Mouse (Mus musculus): ENCODE measurements around the gene Ccdc144b. TPM values are rescaled to one million over a fixed set of nuclear protein-coding genes. Genes with fewer than 3 reads are reported as not detected.

Gene Ccdc144b
- polyA plus RNA-seq, 1 experiment from 2014 or later, result not detected

DNA sequence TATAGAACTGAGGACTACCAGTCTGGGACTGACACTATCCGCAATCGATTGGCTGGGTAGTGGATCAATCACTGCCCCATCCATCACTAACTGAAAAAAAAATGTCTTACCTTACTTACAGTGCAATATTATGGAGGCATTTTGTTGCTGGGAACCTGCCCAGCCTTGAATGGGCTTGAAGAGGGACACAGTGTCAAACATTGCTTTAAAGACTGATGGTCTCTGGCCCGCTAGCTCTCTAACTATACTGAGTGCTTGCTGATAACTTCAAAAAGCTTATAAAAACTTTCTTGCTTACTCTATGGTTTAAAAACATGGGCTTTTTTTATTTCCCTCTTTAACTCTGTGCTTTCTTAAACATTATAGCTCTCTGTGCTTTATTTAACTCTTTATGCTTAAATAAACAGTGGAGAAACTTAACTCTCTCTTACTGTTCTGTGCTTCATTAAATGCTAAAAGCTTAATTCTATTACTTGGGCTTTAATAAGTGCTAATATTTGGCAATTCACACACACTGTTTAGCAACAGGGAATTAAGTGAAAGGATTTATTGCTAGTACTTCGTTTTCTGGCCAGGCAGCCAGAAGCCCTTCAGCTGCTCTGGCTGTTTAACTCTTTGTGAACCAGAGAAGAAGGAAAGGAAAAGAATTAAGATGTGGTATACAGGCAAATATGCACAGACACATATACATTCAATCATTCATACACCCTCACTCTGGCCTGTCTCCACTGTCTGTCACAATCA is 44.8 kb downstream of the Ccdc144b start:
- no peak for ATAC-seq (ENCODE audit: low FRiP score, low TSS enrichment)
- Histone ChIP-seq H3K27me3 (ENCODE audit: control insufficient read depth, insufficient read depth, low read length) (no peaks in the 10 kb centered on the region), H3K4me3 (ENCODE audit: low read length) (no peak overlapping the region), H3K9me3 (ENCODE audit: control insufficient read depth, low read length) (no peaks in the 10 kb centered on the region), H3K4me2 (replicated peaks; ENCODE audit: low read depth, low read length) (no peak overlapping the region), H3K9ac (ENCODE audit: low read depth, low read length) (no peak overlapping the region), H3K4me1 (ENCODE audit: control insufficient read depth, insufficient read depth, low read length) (no peaks in the 10 kb centered on the region), H3K36me3 (ENCODE audit: control insufficient read depth, insufficient read depth, low read length) (no peaks in the 10 kb centered on the region), H3K27ac (ENCODE audit: low read depth, low read length) (no peak overlapping the region)
- 56% methylated on average over 4 of the region's 4 CpGs for WGBS

DNA sequence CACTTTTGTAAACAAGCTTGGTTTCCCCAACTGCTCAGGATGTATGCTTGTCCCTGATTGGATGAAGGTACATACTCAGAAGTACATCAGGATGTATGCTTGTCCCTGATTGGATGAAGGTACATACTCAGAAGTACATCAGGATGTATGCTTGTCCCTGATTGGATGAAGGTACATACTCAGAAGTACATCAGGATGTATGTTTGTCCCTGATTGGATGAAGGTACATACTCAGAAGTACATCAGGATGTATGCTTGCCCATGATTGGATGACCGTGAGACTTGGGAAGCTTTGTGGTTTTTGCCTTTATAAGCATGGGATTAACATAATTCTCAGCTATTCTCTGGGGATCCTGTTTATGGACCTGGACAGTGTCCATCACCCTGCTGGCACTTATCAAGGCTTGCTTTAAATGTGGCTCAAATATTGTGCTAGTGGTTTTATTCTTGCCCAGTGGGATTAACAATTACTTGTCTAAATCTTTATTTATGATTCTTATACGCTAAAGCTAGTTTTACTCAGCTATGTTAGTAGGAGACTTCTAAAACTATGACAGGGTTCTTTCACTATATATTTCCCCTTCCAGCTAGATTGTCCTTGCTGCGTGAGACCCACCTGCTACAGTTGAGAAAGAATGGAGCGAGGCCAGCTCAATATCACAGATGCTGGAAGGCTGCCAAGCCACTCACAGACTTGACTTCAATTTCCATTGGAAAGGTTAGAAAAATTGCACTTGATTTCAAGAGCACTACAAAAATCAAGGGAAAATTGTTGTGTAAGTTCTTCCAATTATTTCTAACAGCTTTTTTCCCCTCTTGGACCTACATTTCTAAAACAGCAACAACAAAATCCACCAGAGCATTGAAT is 49.1 kb downstream of the Ccdc144b start:
- H3K36me3 ChIP-seq (ENCODE audit: control insufficient read depth, insufficient read depth, low read length), result no peaks in the 10 kb centered on the region
- no peak overlapping the region for H3K9ac ChIP-seq (ENCODE audit: low read depth, low read length)
- WGBS, result 69% methylated on average over 4 of the region's 4 CpGs
- no peaks in the 10 kb centered on the region for H3K27me3 ChIP-seq (ENCODE audit: control insufficient read depth, insufficient read depth, low read length)
- no peak overlapping the region for H3K27ac ChIP-seq (ENCODE audit: low read depth, low read length)
- ATAC-seq (ENCODE audit: low FRiP score, low TSS enrichment), result no peak
- H3K9me3 ChIP-seq (ENCODE audit: control insufficient read depth, low read length), result no peaks in the 10 kb centered on the region
- H3K4me1 ChIP-seq (ENCODE audit: control insufficient read depth, insufficient read depth, low read length), result no peaks in the 10 kb centered on the region
- H3K4me2 ChIP-seq (replicated peaks; ENCODE audit: low read depth, low read length), result no peak overlapping the region
- no peak overlapping the region for H3K4me3 ChIP-seq (ENCODE audit: low read length)

DNA sequence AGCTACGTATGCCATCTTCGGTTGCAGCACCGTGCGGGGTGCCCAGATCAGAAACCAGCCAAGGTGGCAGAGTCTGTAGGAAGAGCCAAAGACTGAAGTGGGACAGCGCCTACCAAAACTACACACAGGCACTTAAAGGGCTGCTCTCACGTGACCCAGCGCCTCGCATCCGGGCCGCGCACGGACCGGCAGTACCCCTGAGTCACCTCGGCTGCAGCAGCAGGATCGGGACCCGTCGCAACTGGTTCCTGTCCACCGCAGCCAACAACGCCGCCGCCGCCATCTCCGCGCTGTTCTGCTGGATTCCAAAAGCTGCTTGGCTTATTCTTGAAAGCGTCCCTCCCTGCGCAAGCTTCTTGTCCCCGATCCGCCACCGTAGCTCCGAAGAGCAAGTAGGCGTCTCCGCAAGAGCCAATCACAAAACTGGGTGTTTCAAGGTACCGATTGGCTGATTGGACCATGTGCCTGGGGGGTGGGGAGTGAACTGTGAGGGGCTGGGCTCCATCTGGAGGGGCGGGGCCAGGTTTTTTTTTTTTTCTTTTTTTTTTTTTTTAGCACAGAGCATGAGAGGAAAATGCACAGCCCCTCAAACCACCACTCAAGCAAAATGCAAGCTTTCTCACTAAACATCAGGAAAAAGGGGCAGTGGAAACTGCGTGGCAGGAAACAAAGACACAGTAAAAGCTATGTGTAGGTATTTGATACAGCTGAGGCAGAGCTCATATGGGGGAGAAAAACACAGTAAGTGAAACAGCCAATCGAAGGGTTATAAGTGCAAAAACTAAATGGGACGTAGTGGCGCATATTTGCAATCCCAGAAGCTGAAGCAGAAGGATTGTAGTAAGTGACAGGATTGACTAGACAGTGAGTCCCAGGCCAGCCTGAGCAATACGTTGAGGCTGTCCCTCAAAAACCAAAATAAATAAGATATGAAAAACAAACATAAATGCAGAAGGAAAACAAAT is 52.8 kb downstream of the Ccdc144b start, which contains the start of gene Mccc1:
TSS of gene Mccc1 (minus strand) at position 404 of the 965 bp plus-strand sequence.
- peak within 1 kb of the TSS; percentile 74 for H3K4me2 ChIP-seq (replicated peaks; ENCODE audit: low read depth, low read length)
- 4% methylated on average over 39 of the region's 39 CpGs for WGBS
- no peaks in the 10 kb centered on the region for H3K9me3 ChIP-seq (ENCODE audit: control insufficient read depth, low read length)
- H3K4me1 ChIP-seq (ENCODE audit: control insufficient read depth, insufficient read depth, low read length), result no peaks in the 10 kb centered on the region
- no peaks in the 10 kb centered on the region for H3K36me3 ChIP-seq (ENCODE audit: control insufficient read depth, insufficient read depth, low read length)
- H3K9ac ChIP-seq (ENCODE audit: low read depth, low read length), result peak within 1 kb of the TSS; percentile 76
- ATAC-seq (ENCODE audit: low FRiP score, low TSS enrichment), result peak; percentile 100
- H3K4me3 ChIP-seq (ENCODE audit: low read length), result peak within 1 kb of the TSS; percentile 76
- peak within 1 kb of the TSS; percentile 89 for H3K27ac ChIP-seq (ENCODE audit: low read depth, low read length)
- no peaks in the 10 kb centered on the region for H3K27me3 ChIP-seq (ENCODE audit: control insufficient read depth, insufficient read depth, low read length)

DNA sequence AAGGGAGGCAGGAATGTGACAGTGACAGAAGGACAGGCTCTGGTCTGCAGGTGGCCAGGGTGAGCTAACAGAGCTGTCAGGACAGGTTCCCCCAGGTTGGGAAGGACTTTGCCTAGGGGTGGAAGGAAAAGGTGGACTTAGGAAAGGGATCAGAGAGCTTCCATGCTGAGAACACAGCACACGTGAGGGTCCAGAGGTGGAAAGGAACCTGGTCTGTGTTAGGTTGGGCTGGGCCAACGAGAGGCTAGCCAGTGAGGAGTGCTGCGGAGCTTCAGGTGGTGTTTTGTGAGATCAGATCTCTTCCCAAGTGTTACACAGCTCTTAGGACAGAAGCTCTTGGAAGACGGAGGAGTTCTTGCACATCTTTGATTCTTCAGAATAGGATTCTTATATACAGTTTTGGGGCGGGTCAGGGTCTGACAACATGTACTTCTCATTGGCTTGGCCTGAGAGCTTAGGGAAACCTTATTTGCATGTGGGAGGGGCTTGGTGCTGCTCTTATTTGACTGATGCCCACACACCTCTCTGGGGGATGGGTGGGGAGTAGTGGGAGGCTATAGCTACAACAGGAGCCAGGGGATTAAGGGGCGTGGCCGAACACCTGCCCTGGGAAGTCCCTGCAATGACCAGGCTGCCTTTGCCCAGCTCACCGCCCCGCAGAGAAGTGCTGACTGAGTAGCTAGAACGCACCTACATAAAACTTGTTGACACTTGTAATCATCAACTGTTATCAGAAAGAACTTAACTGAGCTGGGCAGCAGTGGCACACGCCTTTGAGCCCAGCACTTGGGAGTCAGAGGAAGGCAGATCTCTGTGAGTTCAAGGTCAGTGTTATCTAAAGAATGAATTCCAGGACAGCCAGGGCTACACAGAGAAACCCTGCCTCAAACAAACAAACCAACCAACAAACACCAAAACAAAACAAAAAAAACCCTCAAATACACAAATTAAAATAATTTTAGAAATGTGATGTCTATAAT is 58.5 kb downstream of the Ccdc144b start:
- H3K4me3 ChIP-seq (ENCODE audit: low read length), result no peak overlapping the region
- no peak overlapping the region for H3K4me2 ChIP-seq (replicated peaks; ENCODE audit: low read depth, low read length)
- no peak overlapping the region for H3K27ac ChIP-seq (ENCODE audit: low read depth, low read length)
- ATAC-seq (ENCODE audit: low FRiP score, low TSS enrichment), result no peak
- no peaks in the 10 kb centered on the region for H3K9me3 ChIP-seq (ENCODE audit: control insufficient read depth, low read length)
- WGBS, result 68% methylated on average over 11 of the region's 11 CpGs
- H3K9ac ChIP-seq (ENCODE audit: low read depth, low read length), result no peak overlapping the region
- peaks cover 14% of the 10 kb centered on the region; the same call in 1 of the 2 replicates for H3K36me3 ChIP-seq (ENCODE audit: control insufficient read depth, insufficient read depth, low read length)
- H3K27me3 ChIP-seq (ENCODE audit: control insufficient read depth, insufficient read depth, low read length), result no peaks in the 10 kb centered on the region
- H3K4me1 ChIP-seq (ENCODE audit: control insufficient read depth, insufficient read depth, low read length), result no peaks in the 10 kb centered on the region

DNA sequence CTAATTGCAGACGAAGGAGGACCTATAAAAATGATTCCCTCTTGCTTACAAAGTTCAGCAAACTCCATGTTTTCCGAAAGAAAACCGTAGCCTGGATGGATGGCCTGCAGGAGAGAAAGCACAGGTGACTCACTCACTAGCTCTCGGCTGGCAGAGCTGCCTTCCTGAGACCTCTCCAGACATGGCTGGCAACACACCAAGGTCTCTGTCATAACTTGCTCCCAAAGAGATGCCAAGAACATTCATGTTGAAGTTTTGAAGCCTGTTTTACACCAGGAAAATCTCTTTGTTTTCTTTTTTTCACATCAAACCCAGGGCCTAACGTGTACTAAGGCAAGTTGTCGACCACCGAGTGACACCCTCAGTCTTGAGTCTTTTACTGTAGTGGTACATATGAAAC is 62.6 kb downstream of the Ccdc144b start:
- H3K4me2 ChIP-seq (replicated peaks; ENCODE audit: low read depth, low read length), result no peak overlapping the region
- peaks cover 25% of the 10 kb centered on the region; the same call in 1 of the 2 replicates for H3K36me3 ChIP-seq (ENCODE audit: control insufficient read depth, insufficient read depth, low read length)
- ATAC-seq (ENCODE audit: low FRiP score, low TSS enrichment), result no peak
- no peaks in the 10 kb centered on the region for H3K27me3 ChIP-seq (ENCODE audit: control insufficient read depth, insufficient read depth, low read length)
- H3K9ac ChIP-seq (ENCODE audit: low read depth, low read length), result no peak overlapping the region
- H3K27ac ChIP-seq (ENCODE audit: low read depth, low read length), result no peak overlapping the region
- WGBS, result 93% methylated on average over 7 of the region's 7 CpGs
- H3K4me1 ChIP-seq (ENCODE audit: control insufficient read depth, insufficient read depth, low read length), result no peaks in the 10 kb centered on the region
- H3K4me3 ChIP-seq (ENCODE audit: low read length), result no peak overlapping the region
- no peaks in the 10 kb centered on the region for H3K9me3 ChIP-seq (ENCODE audit: control insufficient read depth, low read length)

DNA sequence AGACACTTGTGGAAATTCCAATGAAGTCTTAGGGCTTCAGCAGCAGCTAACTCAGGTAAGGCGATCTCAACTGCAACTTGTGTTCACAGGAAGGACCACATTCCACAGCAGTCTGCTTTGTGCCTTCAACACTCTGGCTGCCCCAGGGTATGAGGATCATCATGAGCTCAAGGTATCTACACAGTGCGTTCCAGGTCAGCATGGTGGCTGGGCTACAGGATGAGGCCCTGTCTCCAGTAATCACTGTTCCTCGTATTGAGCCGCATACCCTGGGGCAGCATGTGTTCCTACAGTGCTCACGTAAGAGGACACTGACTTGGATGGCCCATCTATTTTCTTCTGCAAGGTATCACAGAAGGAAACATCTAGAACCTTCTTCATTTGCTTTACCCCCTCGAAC is 65.3 kb downstream of the Ccdc144b start:
- Histone ChIP-seq H3K9ac (ENCODE audit: low read depth, low read length) (no peak overlapping the region), H3K4me1 (ENCODE audit: control insufficient read depth, insufficient read depth, low read length) (no peaks in the 10 kb centered on the region), H3K36me3 (ENCODE audit: control insufficient read depth, insufficient read depth, low read length) (peaks cover 35% of the 10 kb centered on the region), H3K27ac (ENCODE audit: low read depth, low read length) (no peak overlapping the region), H3K4me3 (ENCODE audit: low read length) (no peak overlapping the region), H3K4me2 (replicated peaks; ENCODE audit: low read depth, low read length) (no peak overlapping the region), H3K9me3 (ENCODE audit: control insufficient read depth, low read length) (no peaks in the 10 kb centered on the region), H3K27me3 (ENCODE audit: control insufficient read depth, insufficient read depth, low read length) (no peaks in the 10 kb centered on the region)
- WGBS, result 92% methylated on average over 6 of the region's 6 CpGs
- ATAC-seq (ENCODE audit: low FRiP score, low TSS enrichment), result no peak

DNA sequence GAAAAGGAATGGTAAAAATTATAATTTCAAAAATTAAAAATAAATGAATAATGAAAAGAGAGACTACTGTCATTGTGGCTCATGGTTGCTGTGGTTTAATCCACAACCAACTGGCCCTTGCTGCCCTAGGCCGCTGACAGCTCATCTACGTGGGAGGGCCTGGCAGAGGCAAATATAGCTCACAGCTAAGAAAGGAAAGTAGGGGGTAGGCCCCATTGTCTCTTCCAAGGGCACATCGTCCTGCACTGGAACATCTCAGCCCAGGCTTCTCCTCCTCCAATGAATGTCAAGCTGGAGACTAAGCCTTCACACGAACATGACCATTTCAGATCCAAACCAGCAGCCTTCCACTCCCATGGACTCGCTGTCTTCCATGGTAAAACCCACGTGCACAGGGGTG is 67.1 kb downstream of the Ccdc144b start:
- no peaks in the 10 kb centered on the region for H3K4me1 ChIP-seq (ENCODE audit: control insufficient read depth, insufficient read depth, low read length)
- H3K9me3 ChIP-seq (ENCODE audit: control insufficient read depth, low read length), result no peaks in the 10 kb centered on the region
- H3K9ac ChIP-seq (ENCODE audit: low read depth, low read length), result no peak overlapping the region
- WGBS, result 90% methylated on average over 6 of the region's 6 CpGs
- no peak overlapping the region for H3K27ac ChIP-seq (ENCODE audit: low read depth, low read length)
- H3K4me2 ChIP-seq (replicated peaks; ENCODE audit: low read depth, low read length), result no peak overlapping the region
- H3K36me3 ChIP-seq (ENCODE audit: control insufficient read depth, insufficient read depth, low read length), result peaks cover 44% of the 10 kb centered on the region
- no peak for ATAC-seq (ENCODE audit: low FRiP score, low TSS enrichment)
- H3K27me3 ChIP-seq (ENCODE audit: control insufficient read depth, insufficient read depth, low read length), result no peaks in the 10 kb centered on the region
- H3K4me3 ChIP-seq (ENCODE audit: low read length), result no peak overlapping the region

DNA sequence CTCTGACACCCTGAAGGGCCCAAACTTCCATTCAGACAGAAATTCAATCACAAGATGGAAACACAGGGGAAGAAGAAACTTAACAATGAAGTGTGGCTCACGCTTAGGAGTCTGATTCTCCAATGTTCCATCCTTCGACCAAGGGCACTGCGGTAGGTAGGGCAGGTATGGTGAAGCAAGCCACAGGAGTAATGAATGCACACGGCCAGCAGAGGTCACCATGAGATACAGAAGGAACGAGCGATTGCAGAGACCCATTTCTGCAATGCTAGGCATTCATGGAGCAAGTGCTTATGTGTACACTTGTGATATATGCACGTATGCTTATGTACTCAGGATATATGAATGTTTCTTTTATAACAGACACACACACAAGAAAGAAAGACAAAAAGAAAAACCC is 79.8 kb downstream of the Ccdc144b start:
- Histone ChIP-seq H3K9me3 (ENCODE audit: control insufficient read depth, low read length) (no peaks in the 10 kb centered on the region), H3K4me2 (replicated peaks; ENCODE audit: low read depth, low read length) (no peak overlapping the region), H3K27ac (ENCODE audit: low read depth, low read length) (no peak overlapping the region), H3K9ac (ENCODE audit: low read depth, low read length) (no peak overlapping the region), H3K36me3 (ENCODE audit: control insufficient read depth, insufficient read depth, low read length) (peaks cover 52% of the 10 kb centered on the region), H3K27me3 (ENCODE audit: control insufficient read depth, insufficient read depth, low read length) (no peaks in the 10 kb centered on the region), H3K4me3 (ENCODE audit: low read length) (no peak overlapping the region), H3K4me1 (ENCODE audit: control insufficient read depth, insufficient read depth, low read length) (no peaks in the 10 kb centered on the region)
- WGBS, result 79% methylated on average over 7 of the region's 7 CpGs
- ATAC-seq (ENCODE audit: low FRiP score, low TSS enrichment), result no peak

Measured in kidney, embryonic 14.5 days (tissue).